Mouse (Mus musculus): ENCODE results near the gene Pcbp4. TPM values are rescaled to one million over a fixed set of nuclear protein-coding genes. Genes with fewer than 3 reads are reported as not detected.

Gene Pcbp4
- polyA plus RNA-seq, 1 experiment from 2014 or later, result 6.0 TPM

DNA sequence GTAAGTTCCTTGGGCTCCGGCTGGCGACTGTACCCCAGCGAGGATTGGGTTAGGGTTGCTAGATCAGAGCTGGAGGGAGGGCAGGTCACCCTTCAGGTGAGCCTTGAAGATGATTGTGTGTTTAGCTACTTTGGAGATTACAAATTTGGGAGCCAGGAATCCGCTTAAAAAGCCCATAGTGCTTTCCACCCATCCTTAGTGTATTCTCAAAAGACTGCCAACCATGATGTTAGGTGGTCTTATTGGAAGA, 23.2 kb upstream of the Pcbp4 start:
- Histone ChIP-seq H3K9ac (ENCODE audit: low read depth, low read length) (peak overlapping the region; percentile 81), H3K9me3 (replicated peaks; ENCODE audit: control insufficient read depth, low read length) (no peaks in the 10 kb centered on the region), H3K4me3 (ENCODE audit: low read depth, low read length) (peak overlapping the region; percentile 75), H3K27ac (ENCODE audit: low read length) (peak overlapping the region; percentile 80), H3K4me2 (ENCODE audit: low read depth, low read length) (peak overlapping the region; percentile 94), H3K4me1 (ENCODE audit: control insufficient read depth, low read depth, low read length) (peaks cover 36% of the 10 kb centered on the region), H3K36me3 (ENCODE audit: control insufficient read depth, insufficient read depth) (peaks cover 16% of the 10 kb centered on the region), H3K27me3 (ENCODE audit: control insufficient read depth, insufficient read depth, low read depth, low read length) (no peaks in the 10 kb centered on the region)
- ATAC-seq (ENCODE audit: low read depth), result no peak
- under 1% methylated on average over 4 of the region's 4 CpGs for WGBS (ENCODE audit: insufficient replicate concordance)

DNA sequence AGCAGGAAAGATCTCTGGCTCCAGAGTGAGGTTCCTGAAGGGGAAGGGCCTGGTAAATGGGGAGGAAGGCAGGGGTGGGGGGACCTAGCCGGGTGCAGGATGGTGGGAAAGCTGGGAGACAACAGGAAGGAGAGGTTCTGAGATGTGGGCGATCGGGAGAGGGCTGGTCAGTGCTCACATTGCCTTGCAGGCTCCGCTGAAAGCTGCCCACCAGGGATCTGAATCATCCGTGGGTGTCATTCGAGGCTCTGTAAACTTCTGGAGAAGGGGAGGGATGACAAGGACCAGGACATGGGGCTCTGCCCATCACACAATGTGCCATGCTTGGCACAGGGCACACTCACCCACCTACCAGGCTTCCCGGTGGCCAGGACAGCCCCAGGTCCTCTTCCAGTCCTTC, 19.7 kb upstream of the Pcbp4 start:
- H3K36me3 ChIP-seq (ENCODE audit: control insufficient read depth, insufficient read depth), result peaks cover 16% of the 10 kb centered on the region
- no peak for ATAC-seq (ENCODE audit: low read depth)
- no peaks in the 10 kb centered on the region for H3K9me3 ChIP-seq (replicated peaks; ENCODE audit: control insufficient read depth, low read length)
- H3K4me1 ChIP-seq (ENCODE audit: control insufficient read depth, low read depth, low read length), result peaks cover 55% of the 10 kb centered on the region
- 72% methylated on average over 7 of the region's 7 CpGs for WGBS (ENCODE audit: insufficient replicate concordance)
- no peaks in the 10 kb centered on the region for H3K27me3 ChIP-seq (ENCODE audit: control insufficient read depth, insufficient read depth, low read depth, low read length)
- H3K9ac ChIP-seq (ENCODE audit: low read depth, low read length), result no peak overlapping the region
- no peak overlapping the region for H3K4me2 ChIP-seq (ENCODE audit: low read depth, low read length)
- H3K27ac ChIP-seq (ENCODE audit: low read length), result no peak overlapping the region
- H3K4me3 ChIP-seq (ENCODE audit: low read depth, low read length), result no peak overlapping the region

DNA sequence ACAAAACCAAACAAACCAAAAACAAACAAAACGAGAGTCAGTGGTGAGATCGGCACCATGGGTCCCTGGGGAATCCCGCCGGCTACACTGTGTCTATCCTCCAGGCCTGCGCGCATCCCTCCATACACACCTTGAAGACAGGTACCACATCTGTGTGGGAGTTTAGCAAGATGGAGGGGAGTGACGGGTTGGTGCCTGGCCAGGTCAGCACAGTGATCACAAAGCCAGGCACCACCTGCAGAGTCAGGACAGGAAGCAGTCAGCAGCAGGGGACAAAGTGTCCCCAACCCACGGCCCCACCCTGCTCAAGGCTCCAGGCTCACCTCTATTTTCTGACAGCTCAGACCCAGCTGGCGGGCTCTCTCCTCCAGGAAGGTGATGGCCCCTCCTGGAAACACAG, 16.5 kb upstream of the Pcbp4 start:
- H3K4me2 ChIP-seq (ENCODE audit: low read depth, low read length), result no peak overlapping the region

DNA sequence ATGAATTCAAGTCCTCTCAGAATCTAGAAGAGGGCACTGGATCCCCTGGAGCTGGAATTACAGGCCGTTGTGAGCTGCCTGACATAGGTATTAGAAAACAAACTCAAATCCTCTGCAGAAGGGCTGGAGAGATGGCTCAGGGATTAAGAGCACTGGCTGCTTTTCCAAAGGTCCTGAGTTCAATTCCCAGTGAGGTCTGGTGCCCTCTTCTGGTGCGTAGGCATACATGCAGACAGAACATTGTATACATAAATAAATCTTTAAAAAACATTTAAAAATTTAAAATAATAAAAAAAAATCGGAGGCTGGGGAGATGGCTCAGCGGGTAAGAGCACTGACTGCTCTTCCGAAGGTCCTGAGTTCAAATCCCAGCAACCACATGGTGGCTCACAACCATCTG, 10.4 kb upstream of the Pcbp4 start:
- H3K4me3 ChIP-seq (ENCODE audit: low read depth, low read length), result no peak overlapping the region
- H3K27ac ChIP-seq (ENCODE audit: low read length), result no peak overlapping the region
- H3K9me3 ChIP-seq (replicated peaks; ENCODE audit: control insufficient read depth, low read length), result no peaks in the 10 kb centered on the region
- H3K36me3 ChIP-seq (ENCODE audit: control insufficient read depth, insufficient read depth), result no peaks in the 10 kb centered on the region
- peaks cover 27% of the 10 kb centered on the region for H3K4me1 ChIP-seq (ENCODE audit: control insufficient read depth, low read depth, low read length)
- H3K27me3 ChIP-seq (ENCODE audit: control insufficient read depth, insufficient read depth, low read depth, low read length), result no peaks in the 10 kb centered on the region
- no peak overlapping the region for H3K9ac ChIP-seq (ENCODE audit: low read depth, low read length)
- no peak for ATAC-seq (ENCODE audit: low read depth)
- WGBS (ENCODE audit: insufficient replicate concordance), result 67% methylated on average over 5 of the region's 5 CpGs
- H3K4me2 ChIP-seq (ENCODE audit: low read depth, low read length), result no peak overlapping the region

More for the DNA sequence above, 16.5 kb upstream of the Pcbp4 start:
- H3K27ac ChIP-seq (ENCODE audit: low read length), result no peak overlapping the region
- no peak overlapping the region for H3K9ac ChIP-seq (ENCODE audit: low read depth, low read length)
- peaks cover 14% of the 10 kb centered on the region for H3K36me3 ChIP-seq (ENCODE audit: control insufficient read depth, insufficient read depth)
- ATAC-seq (ENCODE audit: low read depth), result no peak
- no peaks in the 10 kb centered on the region for H3K9me3 ChIP-seq (replicated peaks; ENCODE audit: control insufficient read depth, low read length)
- H3K4me1 ChIP-seq (ENCODE audit: control insufficient read depth, low read depth, low read length), result peaks cover 49% of the 10 kb centered on the region
- no peak overlapping the region for H3K4me3 ChIP-seq (ENCODE audit: low read depth, low read length)
- H3K27me3 ChIP-seq (ENCODE audit: control insufficient read depth, insufficient read depth, low read depth, low read length), result no peaks in the 10 kb centered on the region
- 73% methylated on average over 9 of the region's 9 CpGs for WGBS (ENCODE audit: insufficient replicate concordance)

DNA sequence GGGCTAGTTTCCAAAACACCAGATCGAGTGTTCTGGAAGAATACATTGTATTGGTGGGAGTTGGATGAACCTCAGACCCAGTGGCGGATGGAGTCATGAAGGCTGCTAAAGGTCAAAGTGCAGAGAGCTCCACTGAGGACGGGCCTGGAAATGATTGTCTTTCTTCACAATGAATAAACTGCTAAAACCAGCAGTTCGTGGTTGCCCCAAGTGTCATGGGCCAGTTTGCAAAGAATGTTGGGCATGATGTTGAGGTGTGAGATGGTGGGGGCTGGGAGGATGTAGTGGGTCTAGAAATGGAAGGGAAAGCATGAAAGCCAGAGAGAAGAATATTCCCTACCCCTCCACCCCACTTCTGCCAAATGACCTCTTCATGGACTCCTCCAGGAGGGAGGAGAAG, 8.3 kb upstream of the Pcbp4 start:
- H3K9me3 ChIP-seq (replicated peaks; ENCODE audit: control insufficient read depth, low read length), result no peaks in the 10 kb centered on the region
- no peak overlapping the region for H3K4me2 ChIP-seq (ENCODE audit: low read depth, low read length)
- 58% methylated on average over 4 of the region's 4 CpGs for WGBS (ENCODE audit: insufficient replicate concordance)
- no peak overlapping the region for H3K4me3 ChIP-seq (ENCODE audit: low read depth, low read length)
- H3K27ac ChIP-seq (ENCODE audit: low read length), result no peak overlapping the region
- no peak overlapping the region for H3K9ac ChIP-seq (ENCODE audit: low read depth, low read length)
- no peak for ATAC-seq (ENCODE audit: low read depth)
- no peaks in the 10 kb centered on the region for H3K27me3 ChIP-seq (ENCODE audit: control insufficient read depth, insufficient read depth, low read depth, low read length)
- peaks cover 27% of the 10 kb centered on the region for H3K4me1 ChIP-seq (ENCODE audit: control insufficient read depth, low read depth, low read length)
- no peaks in the 10 kb centered on the region for H3K36me3 ChIP-seq (ENCODE audit: control insufficient read depth, insufficient read depth)

DNA sequence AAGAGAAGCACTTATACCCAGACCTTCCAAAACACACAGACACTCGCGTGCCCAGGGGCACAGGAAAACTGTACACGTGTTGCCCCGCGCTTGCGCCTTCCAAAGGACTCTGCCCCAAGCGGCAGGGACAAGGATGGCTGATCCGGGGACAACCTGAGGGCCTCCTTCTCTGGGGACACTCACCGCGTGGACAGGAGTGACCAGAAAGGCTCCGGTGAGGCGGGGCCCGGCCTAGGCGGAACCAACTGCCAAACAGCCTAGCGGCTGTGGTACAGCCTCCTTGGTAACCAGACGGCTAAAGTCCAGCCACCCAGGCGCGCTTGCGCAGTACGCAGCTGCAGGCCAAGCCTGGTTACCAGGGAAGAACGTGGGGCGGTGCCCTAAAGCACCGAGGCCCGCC, 5.7 kb upstream of the Pcbp4 start, which contains the start of the genes Abhd14b and Abhd14a:
TSS of gene Abhd14b (plus strand) at position 112 of the 400 bp plus-strand sequence.
TSS of gene Abhd14a (minus strand) at position 331 of the 400 bp plus-strand sequence.
- H3K4me2 ChIP-seq (ENCODE audit: low read depth, low read length), result peak within 1 kb of the TSS; percentile 57
- peak; percentile 87 for ATAC-seq (ENCODE audit: low read depth)
- no peaks in the 10 kb centered on the region for H3K9me3 ChIP-seq (replicated peaks; ENCODE audit: control insufficient read depth, low read length)
- WGBS (ENCODE audit: insufficient replicate concordance), result under 1% methylated on average over 24 of the region's 24 CpGs
- peak within 1 kb of the TSS; percentile 65 for H3K9ac ChIP-seq (ENCODE audit: low read depth, low read length)
- H3K4me3 ChIP-seq (ENCODE audit: low read depth, low read length), result peak within 1 kb of the TSS; percentile 63
- peak within 1 kb of the TSS; percentile 77 for H3K27ac ChIP-seq (ENCODE audit: low read length)
- H3K27me3 ChIP-seq (ENCODE audit: control insufficient read depth, insufficient read depth, low read depth, low read length), result peaks cover 1% of the 10 kb centered on the region; the same call in 1 of the 2 replicates
- H3K36me3 ChIP-seq (ENCODE audit: control insufficient read depth, insufficient read depth), result no peaks in the 10 kb centered on the region
- H3K4me1 ChIP-seq (ENCODE audit: control insufficient read depth, low read depth, low read length), result peaks cover 31% of the 10 kb centered on the region

DNA sequence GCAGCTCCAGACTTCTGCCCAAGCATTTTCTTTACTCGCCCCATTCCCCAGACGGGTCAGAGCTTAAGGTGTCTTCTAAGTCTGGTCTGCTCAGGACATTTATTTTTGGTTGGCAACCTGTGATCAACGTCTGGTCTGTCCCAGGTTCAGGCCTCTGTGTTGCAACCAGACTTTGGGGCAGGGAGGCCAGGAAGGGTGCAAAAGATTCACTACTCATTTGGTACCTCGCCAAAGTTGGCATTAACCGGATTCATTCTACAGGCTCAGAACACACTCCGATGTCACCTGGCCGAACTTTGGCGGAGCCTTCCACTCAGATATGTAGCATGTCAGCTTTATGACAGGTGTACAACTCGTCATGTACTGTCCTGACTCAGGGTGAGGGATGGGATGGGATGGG, 5.1 kb upstream of the Pcbp4 start:
- Histone ChIP-seq H3K27ac (ENCODE audit: low read length) (peak overlapping the region; percentile 68), H3K9ac (ENCODE audit: low read depth, low read length) (peak overlapping the region; percentile 22; the same call in 1 of the 2 replicates), H3K36me3 (ENCODE audit: control insufficient read depth, insufficient read depth) (no peaks in the 10 kb centered on the region), H3K4me2 (ENCODE audit: low read depth, low read length) (peak overlapping the region; percentile 57), H3K4me3 (ENCODE audit: low read depth, low read length) (peak overlapping the region; percentile 63), H3K4me1 (ENCODE audit: control insufficient read depth, low read depth, low read length) (peaks cover 31% of the 10 kb centered on the region), H3K27me3 (ENCODE audit: control insufficient read depth, insufficient read depth, low read depth, low read length) (peaks cover 6% of the 10 kb centered on the region), H3K9me3 (replicated peaks; ENCODE audit: control insufficient read depth, low read length) (no peaks in the 10 kb centered on the region)
- 28% methylated on average over 9 of the region's 9 CpGs for WGBS (ENCODE audit: insufficient replicate concordance)
- no peak for ATAC-seq (ENCODE audit: low read depth)

DNA sequence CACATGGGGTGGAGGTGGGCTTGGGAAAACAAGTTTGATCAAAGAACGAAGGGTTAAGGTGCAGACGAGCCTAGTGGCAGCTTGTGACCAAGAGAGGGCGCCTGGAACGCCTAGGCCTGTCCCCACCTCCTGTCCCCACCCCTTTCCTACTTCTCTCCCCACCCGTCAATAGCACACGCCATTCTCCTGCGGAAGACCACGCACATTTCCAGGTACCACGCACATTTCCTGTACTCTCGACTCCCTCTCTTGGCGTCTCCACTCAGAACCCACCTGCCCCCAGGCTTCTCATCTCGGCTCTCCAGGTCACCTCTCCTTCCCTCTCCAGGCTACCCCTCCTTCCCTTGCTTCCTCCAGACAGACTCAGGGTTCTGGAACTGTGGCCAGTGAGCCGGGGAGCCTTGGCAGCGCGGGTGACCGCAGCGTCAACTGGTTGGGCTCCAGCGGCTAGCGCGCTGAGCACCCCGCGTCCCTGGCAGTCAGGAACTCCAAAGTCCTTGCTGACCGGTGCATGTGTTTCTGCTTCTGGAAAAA, 4.5 kb upstream of the Pcbp4 start:
- Histone ChIP-seq H3K27ac (ENCODE audit: low read length) (peak overlapping the region; percentile 77), H3K4me3 (ENCODE audit: low read depth, low read length) (peak overlapping the region; percentile 63), H3K36me3 (ENCODE audit: control insufficient read depth, insufficient read depth) (no peaks in the 10 kb centered on the region), H3K4me2 (ENCODE audit: low read depth, low read length) (peak overlapping the region; percentile 57), H3K9me3 (replicated peaks; ENCODE audit: control insufficient read depth, low read length) (no peaks in the 10 kb centered on the region), H3K4me1 (ENCODE audit: control insufficient read depth, low read depth, low read length) (peaks cover 37% of the 10 kb centered on the region), H3K9ac (ENCODE audit: low read depth, low read length) (peak overlapping the region; percentile 65), H3K27me3 (ENCODE audit: control insufficient read depth, insufficient read depth, low read depth, low read length) (peaks cover 13% of the 10 kb centered on the region)
- peak; percentile 50 for ATAC-seq (ENCODE audit: low read depth)
- WGBS (ENCODE audit: insufficient replicate concordance), result 0% methylated on average over 23 of the region's 23 CpGs

DNA sequence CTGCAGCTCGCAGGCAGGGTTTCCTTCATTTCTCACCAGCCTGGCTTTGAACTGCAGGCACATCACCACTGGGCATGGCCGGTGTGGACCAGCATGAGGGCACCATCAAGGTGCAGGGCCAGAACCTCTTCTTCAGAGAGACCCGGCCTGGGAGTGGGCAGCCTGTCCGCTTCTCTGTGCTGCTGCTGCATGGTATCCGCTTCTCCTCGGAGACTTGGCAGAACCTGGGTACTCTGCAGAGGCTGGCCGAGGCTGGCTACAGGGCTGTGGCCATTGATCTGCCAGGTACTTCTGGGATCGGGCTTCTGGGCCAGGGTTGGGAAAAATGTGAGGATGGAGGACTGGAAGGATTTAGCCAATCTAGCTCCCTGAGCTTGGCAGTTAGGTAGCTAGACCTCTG, 3.1 kb upstream of the Pcbp4 start:
- Histone ChIP-seq H3K4me1 (ENCODE audit: control insufficient read depth, low read depth, low read length) (peaks cover 45% of the 10 kb centered on the region), H3K36me3 (ENCODE audit: control insufficient read depth, insufficient read depth) (no peaks in the 10 kb centered on the region), H3K4me3 (ENCODE audit: low read depth, low read length) (no peak overlapping the region), H3K27me3 (ENCODE audit: control insufficient read depth, insufficient read depth, low read depth, low read length) (peaks cover 26% of the 10 kb centered on the region), H3K4me2 (ENCODE audit: low read depth, low read length) (peak overlapping the region; percentile 57; the same call in 1 of the 2 replicates), H3K27ac (ENCODE audit: low read length) (no peak overlapping the region), H3K9me3 (replicated peaks; ENCODE audit: control insufficient read depth, low read length) (no peaks in the 10 kb centered on the region), H3K9ac (ENCODE audit: low read depth, low read length) (no peak overlapping the region; the same call in 1 of the 2 replicates)
- no peak for ATAC-seq (ENCODE audit: low read depth)
- WGBS (ENCODE audit: insufficient replicate concordance), result 66% methylated on average over 8 of the region's 8 CpGs
